Mouse (Mus musculus) neural tube, embryonic 11.5 days (tissue): ENCODE measurements around the gene Secisbp2l. TPM values are rescaled to one million over a fixed set of nuclear protein-coding genes. Genes with fewer than 3 reads are reported as not detected.

Source experiments
- ATAC-seq: fragments of 200-750 bp; cut with Nextera tagmentation; 2 replicates; pipeline ENCODE4 v1.8.0; 2017; ENCODE audit warnings: moderate number of reproducible peaks, mild to moderate bottlenecking, moderate TSS enrichment, moderate library complexity; ENCODE audit not compliant: insufficient read depth, low FRiP score, low TSS enrichment
- DNase-seq: peaks from one replicate; pipeline ENCODE4 v3.0.0-alpha.2; 2015; ENCODE audit warnings: low spot score
- H3K27ac ChIP-seq: fragments of 300-500 bp; sonication (generic); 2 replicates; pipeline ENCODE4 v1.5.1; 2014; ENCODE audit warnings: low read depth, mild to moderate bottlenecking, low read length
- H3K27me3 ChIP-seq: fragments of 300-500 bp; sonication (generic); 2 replicates; pipeline ENCODE4 v1.6.1; 2014; ENCODE audit warnings: mild to moderate bottlenecking, low read length, mixed read lengths; ENCODE audit not compliant: control insufficient read depth, insufficient read depth
- H3K36me3 ChIP-seq: fragments of 300-500 bp; sonication (generic); 2 replicates; pipeline ENCODE4 v1.6.1; 2014; ENCODE audit warnings: mild to moderate bottlenecking, low read length, moderate library complexity, mixed read lengths; ENCODE audit not compliant: control insufficient read depth, insufficient read depth
- H3K4me1 ChIP-seq: fragments of 300-500 bp; sonication (generic); 2 replicates; pipeline ENCODE4 v1.6.1; 2014; ENCODE audit warnings: low read length, mixed read lengths; ENCODE audit not compliant: control insufficient read depth, insufficient read depth
- H3K4me2 ChIP-seq: fragments of 300-500 bp; sonication (generic); 2 replicates; pipeline ENCODE4 v1.6.1; 2014; ENCODE audit warnings: low read depth, mild to moderate bottlenecking, moderate library complexity
- H3K4me3 ChIP-seq: fragments of 300-500 bp; sonication (generic); 2 replicates; pipeline ENCODE4 v1.5.1; 2014; ENCODE audit warnings: low read depth, low read length
- H3K9ac ChIP-seq: fragments of 300-500 bp; sonication (generic); 2 replicates; pipeline ENCODE4 v1.6.1; 2014; ENCODE audit warnings: mild to moderate bottlenecking, low read length
- H3K9me3 ChIP-seq: fragments of 300-500 bp; sonication (generic); 2 replicates; pipeline ENCODE4 v1.6.1; 2016; ENCODE audit warnings: low read length; ENCODE audit not compliant: control insufficient read depth
- WGBS: fragments of 180-500 bp; shearing (Covaris S2); extraction: QIAGEN DNeasy Blood & Tissue Kit; methylation state at CpG from one replicate; pipeline ENCODE4 v1.1.7; 2014; 5-methylcytosine and 5-hydroxymethylcytosine counted together
- polyA plus RNA-seq: library from polyadenylated mRNA; unstranded; fragments of >200 nt; fragmentation: Nextera tagmentation; extraction: Ambion mirVana; gene quantifications from 2 replicates; pipeline ENCODE4 v1.2.1, GENCODE M21; 2014

The Secisbp2l gene
- polyA plus RNA-seq, 1 experiment from 2014 or later: 30.3 TPM

DNA sequence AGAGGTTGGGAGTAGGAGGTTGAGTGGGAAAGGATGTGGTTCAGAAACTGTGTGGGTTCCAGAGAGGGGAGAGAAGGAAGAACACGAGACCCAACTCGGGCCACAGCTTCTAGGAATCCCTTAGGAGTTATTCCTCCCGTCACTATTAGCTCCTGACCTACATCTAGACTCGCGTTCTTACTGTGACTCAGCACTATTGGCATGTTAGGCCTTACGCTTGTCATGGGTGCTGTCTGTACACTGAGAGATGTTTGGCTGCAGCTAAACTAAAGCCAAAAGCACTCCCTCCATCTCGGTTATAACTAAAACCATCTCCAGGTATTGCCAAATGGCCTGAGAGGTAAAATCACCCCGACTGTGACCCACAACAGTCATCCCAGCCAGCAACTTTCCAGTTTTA, 66.1 kb downstream of the Secisbp2l start:
- H3K27ac ChIP-seq: no peak overlapping the region
- no peak overlapping the region for H3K9ac ChIP-seq
- no peak overlapping the region for H3K4me3 ChIP-seq
- ATAC-seq (no peak), DNase-seq (no peak)
- H3K36me3 ChIP-seq: no peaks in the 10 kb centered on the region
- no peak overlapping the region for H3K4me2 ChIP-seq
- H3K9me3 ChIP-seq: no peaks in the 10 kb centered on the region
- 83% methylated on average over 8 of the region's 8 CpGs for WGBS
- H3K4me1 ChIP-seq: no peaks in the 10 kb centered on the region
- H3K27me3 ChIP-seq: peaks cover 1% of the 10 kb centered on the region; the same call in 1 of the 2 replicates

DNA sequence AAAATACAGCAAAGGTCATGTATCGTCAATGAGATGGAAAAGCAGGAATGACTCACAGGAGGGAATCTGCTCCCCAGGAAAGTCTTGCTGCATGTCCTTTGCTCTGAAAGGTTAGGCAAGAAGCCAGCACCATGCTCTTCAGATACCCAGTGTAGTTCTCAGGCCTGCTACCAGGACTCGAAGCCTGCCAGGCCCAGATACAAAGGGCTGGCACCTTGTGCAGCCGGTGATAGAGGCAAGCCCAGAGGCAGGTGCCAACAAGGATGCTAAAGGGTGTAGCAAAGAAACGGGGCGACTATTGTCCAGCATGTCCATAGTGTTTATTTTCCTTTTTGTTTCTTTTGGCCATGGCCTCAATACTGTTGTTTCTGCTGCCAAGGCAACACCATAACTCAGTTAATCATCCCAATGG, 76.2 kb downstream of the Secisbp2l start:
- no peaks in the 10 kb centered on the region for H3K36me3 ChIP-seq
- no peak overlapping the region for H3K9ac ChIP-seq
- H3K4me3 ChIP-seq: no peak overlapping the region
- H3K9me3 ChIP-seq: no peaks in the 10 kb centered on the region
- 0 out of 2 replicates have a peak, but pooled peaks cover 9% of the 10 kb centered on the region for H3K4me1 ChIP-seq
- ATAC-seq (no peak), DNase-seq (no peak)
- H3K27me3 ChIP-seq: no peaks in the 10 kb centered on the region
- WGBS: 75% methylated on average over 5 of the region's 5 CpGs
- no peak overlapping the region for H3K4me2 ChIP-seq
- H3K27ac ChIP-seq: no peak overlapping the region

DNA sequence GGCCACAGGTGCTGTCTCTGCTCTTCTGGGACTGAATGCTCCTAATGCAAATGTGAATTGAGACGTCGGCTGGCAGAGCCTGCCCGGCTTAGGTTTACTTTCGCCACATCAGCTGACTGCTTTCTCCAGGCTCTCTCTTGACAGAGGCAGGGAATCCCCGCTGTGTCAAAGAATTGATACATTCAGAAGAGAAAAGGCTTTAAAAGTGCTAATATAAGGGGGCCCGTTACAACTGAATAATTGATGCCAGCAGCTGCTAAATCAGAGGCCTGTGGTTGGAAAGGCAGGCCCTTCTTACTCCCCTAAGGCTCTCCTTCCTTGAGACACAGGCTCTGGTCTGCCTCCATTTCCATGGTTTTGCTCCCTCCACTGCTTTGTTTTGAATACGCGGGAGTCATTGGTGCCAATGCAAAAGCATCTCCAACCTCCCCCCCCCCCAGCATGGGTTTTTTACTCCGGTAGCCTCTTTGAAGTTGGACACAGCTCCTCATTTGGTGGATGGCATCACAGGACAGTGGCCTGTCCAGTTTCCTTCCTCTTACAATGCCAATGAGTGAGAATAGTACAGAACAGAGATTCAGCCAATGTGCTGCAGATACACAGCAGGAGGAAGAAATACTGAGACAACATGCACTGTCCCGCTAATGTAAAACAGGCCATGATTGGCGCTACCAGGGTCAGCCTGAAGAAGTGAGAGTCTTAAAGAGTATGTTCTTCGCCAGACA, 77.6 kb downstream of the Secisbp2l start:
- 40% methylated on average over 12 of the region's 12 CpGs for WGBS
- no peak overlapping the region for H3K9ac ChIP-seq
- H3K4me3 ChIP-seq: no peak overlapping the region
- H3K9me3 ChIP-seq: no peaks in the 10 kb centered on the region
- peak overlapping the region; percentile 60; the same call in 1 of the 2 replicates for H3K27ac ChIP-seq
- no peaks in the 10 kb centered on the region for H3K36me3 ChIP-seq
- H3K27me3 ChIP-seq: no peaks in the 10 kb centered on the region
- ATAC-seq: peak; percentile 91
- 0 out of 2 replicates have a peak, but pooled peaks cover 9% of the 10 kb centered on the region for H3K4me1 ChIP-seq
- DNase-seq: peak; percentile 38
- H3K4me2 ChIP-seq: no peak overlapping the region

DNA sequence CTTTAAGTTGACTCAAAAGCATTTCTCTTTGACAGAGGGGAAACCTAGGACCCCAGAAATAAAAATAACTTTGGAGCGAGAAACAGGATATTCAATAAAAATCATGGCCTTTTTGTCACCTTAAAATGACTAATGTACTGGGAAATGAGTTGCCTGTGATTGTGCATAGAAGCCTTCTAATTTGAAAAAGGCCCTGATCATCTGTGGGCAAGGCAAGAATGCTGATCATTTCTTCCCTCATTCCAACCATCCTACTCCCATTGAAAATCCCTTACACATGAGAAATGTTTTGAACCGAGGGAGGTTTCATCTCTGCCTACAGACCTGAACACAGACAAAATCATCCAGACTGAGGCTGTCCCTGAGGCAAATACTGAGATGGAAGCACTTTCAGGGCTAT, 79.8 kb downstream of the Secisbp2l start:
- Histone ChIP-seq H3K27me3 (no peaks in the 10 kb centered on the region), H3K9ac (no peak overlapping the region), H3K4me3 (no peak overlapping the region), H3K36me3 (no peaks in the 10 kb centered on the region), H3K9me3 (no peaks in the 10 kb centered on the region), H3K27ac (no peak overlapping the region), H3K4me2 (no peak overlapping the region), H3K4me1 (0 out of 2 replicates have a peak, but pooled peaks cover 9% of the 10 kb centered on the region)
- no peak for DNase-seq
- 78% methylated on average over 2 of the region's 2 CpGs for WGBS
- ATAC-seq: no peak

DNA sequence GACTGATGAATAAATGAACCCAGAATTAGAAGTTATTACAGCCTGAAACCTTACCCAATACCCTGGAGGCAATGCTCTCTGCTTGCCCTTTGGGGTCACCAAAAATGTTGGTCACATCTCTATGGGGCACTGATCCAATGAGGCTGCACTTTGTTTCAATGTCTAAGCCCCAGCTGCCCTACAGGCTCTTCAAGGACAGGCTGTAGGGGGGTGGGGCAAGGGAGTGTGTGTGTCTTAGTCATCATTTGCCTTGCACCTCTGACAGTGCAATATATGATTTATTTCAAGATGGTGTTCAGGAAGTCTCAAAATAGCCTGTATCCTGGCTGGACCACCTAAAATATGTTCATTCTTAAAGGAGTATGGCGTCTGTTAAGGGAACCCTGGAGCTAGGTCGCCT, 81.1 kb downstream of the Secisbp2l start:
- no peak for DNase-seq
- Histone ChIP-seq H3K27ac (no peak overlapping the region), H3K9ac (no peak overlapping the region), H3K36me3 (no peaks in the 10 kb centered on the region), H3K4me1 (0 out of 2 replicates have a peak, but pooled peaks cover 9% of the 10 kb centered on the region), H3K9me3 (no peaks in the 10 kb centered on the region), H3K27me3 (no peaks in the 10 kb centered on the region), H3K4me3 (no peak overlapping the region), H3K4me2 (no peak overlapping the region)
- no peak for ATAC-seq
- WGBS: 83% methylated on average over 2 of the region's 2 CpGs

DNA sequence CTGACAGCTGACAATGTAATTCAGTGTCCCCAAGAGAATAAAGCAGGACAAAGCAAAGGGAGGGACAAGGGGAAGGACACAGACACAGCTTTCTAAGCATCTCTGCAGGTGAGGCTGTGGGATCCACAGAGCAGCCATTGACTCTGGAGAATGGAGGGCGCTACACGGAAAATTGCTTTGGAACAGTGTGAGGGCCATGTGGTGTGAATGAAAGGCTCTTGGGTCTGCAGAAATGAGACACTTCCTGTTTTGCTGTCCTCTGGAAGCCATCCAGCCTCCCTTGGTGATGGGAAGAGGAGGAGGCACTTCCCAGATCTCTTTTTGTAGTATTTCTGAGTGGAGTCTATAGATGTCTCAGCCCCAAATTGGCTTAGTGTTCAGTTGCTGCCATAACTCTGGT, 86.5 kb downstream of the Secisbp2l start:
- H3K4me1 ChIP-seq: no peaks in the 10 kb centered on the region
- H3K9ac ChIP-seq: no peak overlapping the region
- no peaks in the 10 kb centered on the region for H3K36me3 ChIP-seq
- H3K27me3 ChIP-seq: no peaks in the 10 kb centered on the region
- 63% methylated on average over 2 of the region's 2 CpGs for WGBS
- no peaks in the 10 kb centered on the region for H3K9me3 ChIP-seq
- H3K27ac ChIP-seq: no peak overlapping the region
- no peak for DNase-seq
- H3K4me2 ChIP-seq: no peak overlapping the region
- no peak overlapping the region for H3K4me3 ChIP-seq
- ATAC-seq: no peak

DNA sequence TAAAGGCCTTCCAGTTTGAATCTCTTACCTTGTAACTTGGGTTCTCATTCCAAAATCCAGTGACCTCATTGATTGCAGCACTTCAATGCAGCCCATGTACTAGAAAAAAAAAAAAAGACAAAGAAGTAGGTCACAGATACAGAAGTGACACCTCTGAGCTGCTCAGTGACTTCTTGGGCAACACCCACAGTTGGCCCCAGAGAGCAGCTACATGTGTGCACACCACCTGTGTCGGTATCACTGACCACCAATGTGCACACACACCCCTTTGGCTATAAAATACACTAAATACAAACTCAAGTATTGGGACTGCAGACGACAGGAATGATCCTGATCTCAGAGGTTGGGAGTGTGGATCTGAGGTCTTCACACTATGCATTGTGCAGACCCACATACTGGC, 87.9 kb downstream of the Secisbp2l start:
- Histone ChIP-seq H3K4me3 (no peak overlapping the region), H3K27me3 (no peaks in the 10 kb centered on the region), H3K4me2 (no peak overlapping the region), H3K9ac (no peak overlapping the region), H3K27ac (no peak overlapping the region), H3K9me3 (no peaks in the 10 kb centered on the region), H3K36me3 (no peaks in the 10 kb centered on the region), H3K4me1 (no peaks in the 10 kb centered on the region)
- ATAC-seq (no peak), DNase-seq (no peak)
- 84% methylated on average over 2 of the region's 2 CpGs for WGBS

DNA sequence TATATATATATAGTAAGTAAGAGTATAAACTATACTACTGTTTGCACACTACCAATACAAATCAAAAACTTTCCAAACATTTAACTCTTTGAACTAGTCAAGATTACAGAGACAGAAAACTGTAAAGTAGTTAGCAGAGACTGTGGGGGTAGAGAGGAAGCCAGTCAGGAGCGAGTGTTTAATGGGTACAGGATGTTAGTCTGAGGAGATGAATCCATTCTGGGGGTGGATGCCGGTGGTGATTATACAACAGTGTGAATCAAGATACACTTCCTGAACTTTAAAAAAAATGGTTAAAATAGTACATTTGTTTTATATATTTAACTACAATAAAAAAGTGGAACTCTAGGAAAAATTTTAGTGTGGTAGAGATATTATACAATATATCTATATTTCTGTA, 90.7 kb downstream of the Secisbp2l start:
- Histone ChIP-seq H3K4me1 (no peaks in the 10 kb centered on the region), H3K9me3 (no peaks in the 10 kb centered on the region), H3K9ac (no peak overlapping the region), H3K27ac (no peak overlapping the region), H3K27me3 (no peaks in the 10 kb centered on the region), H3K36me3 (no peaks in the 10 kb centered on the region), H3K4me3 (no peak overlapping the region), H3K4me2 (no peak overlapping the region)
- 94% methylated on average over 2 of the region's 2 CpGs for WGBS
- no peak for ATAC-seq
- no peak for DNase-seq
